Mouse (Mus musculus): ENCODE measurements at regions not wholly inside any gene's neighbourhood (a gene's known extent, or its start where the extent isn't known, plus 50 kb on each side); places are given as distances from the start of the nearest gene placed in this dataset.

GRCm38 (mm10) chr1:194878440-194878839 is 60.2 kb upstream of the Cd34 start:
- no peaks in the 10 kb centered on the region for H3K27me3 ChIP-seq (ENCODE audit: control insufficient read depth, insufficient read depth, low read length)
- no peak overlapping the region for H3K27ac ChIP-seq (replicated peaks; ENCODE audit: low read depth, low read length)
- no peak overlapping the region for H3K4me2 ChIP-seq (ENCODE audit: low read depth, severe bottlenecking)
- no peak overlapping the region for H3K4me3 ChIP-seq (ENCODE audit: low read depth, low read length)
- H3K9me3 ChIP-seq (ENCODE audit: control insufficient read depth, low read length), result no peaks in the 10 kb centered on the region
- DNase-seq (ENCODE audit: low spot score) (no peak), ATAC-seq (ENCODE audit: insufficient number of reproducible peaks, low FRiP score, low TSS enrichment, low read depth) (no peak)
- 72% methylated on average over 2 of the region's 2 CpGs for WGBS
- H3K4me1 ChIP-seq (ENCODE audit: control insufficient read depth, insufficient read depth, low read length), result no peaks in the 10 kb centered on the region
- no peak overlapping the region for H3K9ac ChIP-seq (ENCODE audit: low read length)
- H3K36me3 ChIP-seq (ENCODE audit: control insufficient read depth, insufficient read depth, low read length), result no peaks in the 10 kb centered on the region

- WGBS, result 22% methylated on average over 22 of the region's 22 CpGs
- DNase-seq (ENCODE audit: low spot score) (peak; percentile 96), ATAC-seq (ENCODE audit: insufficient number of reproducible peaks, low FRiP score, low TSS enrichment, low read depth) (peak; percentile 79; the same call in 1 of the 2 replicates)
- Histone ChIP-seq H3K4me3 (ENCODE audit: low read depth, low read length) (no peak overlapping the region), H3K4me1 (ENCODE audit: control insufficient read depth, insufficient read depth, low read length) (no peaks in the 10 kb centered on the region), H3K27me3 (ENCODE audit: control insufficient read depth, insufficient read depth, low read length) (no peaks in the 10 kb centered on the region), H3K9ac (ENCODE audit: low read length) (peak overlapping the region; percentile 22; the same call in 1 of the 2 replicates), H3K36me3 (ENCODE audit: control insufficient read depth, insufficient read depth, low read length) (no peaks in the 10 kb centered on the region), H3K9me3 (ENCODE audit: control insufficient read depth, low read length) (no peaks in the 10 kb centered on the region), H3K4me2 (ENCODE audit: low read depth, severe bottlenecking) (no peak overlapping the region), H3K27ac (replicated peaks; ENCODE audit: low read depth, low read length) (no peak overlapping the region)
Observed at GRCm38 (mm10) chr1:194879324-194880233, 59.0 kb upstream of the Cd34 start.

GRCm38 (mm10) chr1:194881556-194882223 is 56.9 kb upstream of the Cd34 start:
- no peaks in the 10 kb centered on the region for H3K27me3 ChIP-seq (ENCODE audit: control insufficient read depth, insufficient read depth, low read length)
- no peaks in the 10 kb centered on the region for H3K4me1 ChIP-seq (ENCODE audit: control insufficient read depth, insufficient read depth, low read length)
- DNase-seq (ENCODE audit: low spot score) (no peak), ATAC-seq (ENCODE audit: insufficient number of reproducible peaks, low FRiP score, low TSS enrichment, low read depth) (no peak)
- no peak overlapping the region for H3K4me3 ChIP-seq (ENCODE audit: low read depth, low read length)
- H3K27ac ChIP-seq (replicated peaks; ENCODE audit: low read depth, low read length), result no peak overlapping the region
- no peaks in the 10 kb centered on the region for H3K9me3 ChIP-seq (ENCODE audit: control insufficient read depth, low read length)
- no peak overlapping the region for H3K9ac ChIP-seq (ENCODE audit: low read length)
- H3K36me3 ChIP-seq (ENCODE audit: control insufficient read depth, insufficient read depth, low read length), result no peaks in the 10 kb centered on the region
- H3K4me2 ChIP-seq (ENCODE audit: low read depth, severe bottlenecking), result no peak overlapping the region

GRCm38 (mm10) chr1:194885071-194885686 is 53.4 kb upstream of the Cd34 start:
- no peak overlapping the region for H3K4me2 ChIP-seq (ENCODE audit: low read depth, severe bottlenecking)
- WGBS, result 72% methylated on average over 5 of the region's 5 CpGs

GRCm38 (mm10) chr1:194885687-194886077 is 52.9 kb upstream of the Cd34 start:
- no peak overlapping the region for H3K27ac ChIP-seq (replicated peaks; ENCODE audit: low read depth, low read length)
- H3K4me2 ChIP-seq (ENCODE audit: low read depth, severe bottlenecking), result no peak overlapping the region
- H3K4me1 ChIP-seq (ENCODE audit: control insufficient read depth, insufficient read depth, low read length), result no peaks in the 10 kb centered on the region
- DNase-seq (ENCODE audit: low spot score) (no peak), ATAC-seq (ENCODE audit: insufficient number of reproducible peaks, low FRiP score, low TSS enrichment, low read depth) (no peak)
- no peak overlapping the region for H3K9ac ChIP-seq (ENCODE audit: low read length)
- no peaks in the 10 kb centered on the region for H3K36me3 ChIP-seq (ENCODE audit: control insufficient read depth, insufficient read depth, low read length)
- no peak overlapping the region for H3K4me3 ChIP-seq (ENCODE audit: low read depth, low read length)
- no peaks in the 10 kb centered on the region for H3K9me3 ChIP-seq (ENCODE audit: control insufficient read depth, low read length)
- no peaks in the 10 kb centered on the region for H3K27me3 ChIP-seq (ENCODE audit: control insufficient read depth, insufficient read depth, low read length)
- 88% methylated on average over 5 of the region's 5 CpGs for WGBS

More at GRCm38 (mm10) chr1:194885071-194885686, 53.4 kb upstream of the Cd34 start:
- Histone ChIP-seq H3K4me3 (ENCODE audit: low read depth, low read length) (no peak overlapping the region), H3K9me3 (ENCODE audit: control insufficient read depth, low read length) (no peaks in the 10 kb centered on the region), H3K4me1 (ENCODE audit: control insufficient read depth, insufficient read depth, low read length) (no peaks in the 10 kb centered on the region), H3K27ac (replicated peaks; ENCODE audit: low read depth, low read length) (no peak overlapping the region), H3K27me3 (ENCODE audit: control insufficient read depth, insufficient read depth, low read length) (no peaks in the 10 kb centered on the region), H3K36me3 (ENCODE audit: control insufficient read depth, insufficient read depth, low read length) (no peaks in the 10 kb centered on the region), H3K9ac (ENCODE audit: low read length) (no peak overlapping the region)
- no peak for DNase-seq (ENCODE audit: low spot score)
- ATAC-seq (ENCODE audit: insufficient number of reproducible peaks, low FRiP score, low TSS enrichment, low read depth), result no peak
